Mouse (Mus musculus) hematopoietic stem cell, adult 5-6 weeks (primary cell): ENCODE measurements around the gene Hjurp. TPM values are rescaled to one million over a fixed set of nuclear protein-coding genes. Genes with fewer than 3 reads are reported as not detected.
A peak's percentile ranks its signal among the peaks of the same experiment; 100 is the strongest.
"Not testable (repeated sequence)": the region's sequence is repeated elsewhere in the genome, so short reads cannot be mapped to it uniquely, and the experiment has no call there.

Experiments
- ATAC-seq, 2 experiments: fragments of 125-278 bp in 1 of 2; replicated peaks in 1 of 2; 2 replicates each; pipeline ENCODE4 v1.8.0; 2016 to 2017; ENCODE audit warnings: inconsistent platforms in 2 of 2, mild to moderate bottlenecking in 2 of 2, moderate number of reproducible peaks in 2 of 2, low read depth in 1 of 2, moderate TSS enrichment in 1 of 2; ENCODE audit not compliant: low FRiP score in 2 of 2, poor library complexity in 2 of 2, severe bottlenecking in 2 of 2, insufficient read depth in 1 of 2, low TSS enrichment in 1 of 2
- total RNA-seq: library from RNA; stranded (forward); fragments of 172-1452, 232-1000 nt; gene quantifications from 2 replicates; pipeline ENCODE4 v1.2.3, GENCODE M21; 2017

Gene Hjurp
- total RNA-seq, 1 experiment from 2014 or later, result 206 TPM

DNA sequence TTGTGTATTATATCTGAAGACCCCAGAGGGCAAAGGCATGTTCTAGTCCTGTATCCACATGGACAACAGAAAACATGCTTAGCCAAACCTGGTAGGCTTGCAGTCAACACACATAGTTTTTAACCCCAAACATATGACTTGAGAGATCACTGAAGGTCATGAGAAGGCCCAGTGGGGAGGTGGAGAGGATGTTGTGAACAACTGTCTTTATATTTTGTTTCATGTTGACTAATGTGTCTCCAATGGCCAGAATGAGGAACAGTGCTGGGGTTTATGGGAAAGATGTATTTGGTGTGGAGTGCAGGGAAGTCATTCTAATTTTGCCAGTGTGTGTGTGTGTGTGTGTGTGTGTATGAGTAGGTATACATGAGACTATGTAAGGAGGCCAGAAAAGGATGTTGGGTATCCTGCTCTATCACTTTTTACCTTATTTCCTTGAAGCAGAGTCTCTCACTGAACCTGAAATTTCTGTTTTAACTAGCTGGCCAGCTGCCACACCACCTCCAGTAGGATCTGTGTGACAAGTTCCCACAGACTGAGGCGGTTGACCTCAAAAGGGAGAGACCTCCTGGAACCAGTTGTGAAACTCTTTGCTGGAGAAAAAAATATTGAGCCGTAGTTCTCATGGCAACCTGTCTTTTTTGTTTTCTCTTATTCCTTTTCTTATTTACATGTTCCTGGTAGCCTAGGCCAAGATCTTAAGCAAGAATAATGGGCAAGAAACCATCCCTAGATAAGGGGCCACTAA, 53.2 kb downstream of the Hjurp start:
- ATAC-seq, result no peak

DNA sequence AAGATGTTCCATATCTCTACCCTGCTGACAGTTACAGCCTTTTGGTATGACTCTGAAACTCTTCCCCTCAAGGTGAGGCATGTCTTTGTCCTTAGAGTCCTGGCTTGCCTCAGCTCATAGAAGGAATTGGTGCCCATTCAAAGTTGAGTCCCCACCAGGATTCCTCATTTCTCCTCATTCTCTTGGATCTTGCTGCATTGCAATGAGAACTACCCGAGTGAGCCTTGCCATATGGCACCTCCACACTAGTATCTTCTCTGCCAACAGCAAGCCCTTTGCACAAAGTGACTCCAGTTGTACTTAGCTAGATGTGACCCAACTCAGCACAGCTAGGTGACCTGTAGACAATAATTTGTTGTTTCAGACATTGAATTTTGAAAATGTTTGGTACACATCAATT, 53.8 kb downstream of the Hjurp start:
- no peak for ATAC-seq

DNA sequence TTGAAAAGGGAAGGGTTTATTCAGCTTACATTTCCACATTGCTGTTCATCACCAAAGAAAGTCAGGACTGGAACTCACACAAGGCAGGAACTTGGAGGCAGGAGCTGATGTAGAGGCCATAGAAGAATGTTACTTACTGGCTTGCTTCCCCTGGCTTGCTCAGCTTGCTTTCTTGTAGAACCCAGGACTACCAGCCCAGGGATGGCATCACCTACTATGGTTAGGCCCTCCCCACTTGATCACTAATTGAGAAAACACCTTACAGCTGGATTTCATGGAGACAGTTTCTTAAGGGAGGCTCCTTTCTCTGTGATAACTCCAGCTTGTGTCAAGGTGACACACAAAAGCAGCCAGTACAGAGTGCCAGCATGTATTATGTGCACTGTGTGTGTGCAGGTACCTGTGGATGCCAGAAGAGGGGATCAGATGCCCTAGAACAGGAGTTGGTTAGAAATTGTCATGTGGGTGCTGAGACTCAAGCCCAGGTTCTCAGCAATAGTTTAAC, 54.4 kb downstream of the Hjurp start:
- not testable (repeated sequence) for ATAC-seq

DNA sequence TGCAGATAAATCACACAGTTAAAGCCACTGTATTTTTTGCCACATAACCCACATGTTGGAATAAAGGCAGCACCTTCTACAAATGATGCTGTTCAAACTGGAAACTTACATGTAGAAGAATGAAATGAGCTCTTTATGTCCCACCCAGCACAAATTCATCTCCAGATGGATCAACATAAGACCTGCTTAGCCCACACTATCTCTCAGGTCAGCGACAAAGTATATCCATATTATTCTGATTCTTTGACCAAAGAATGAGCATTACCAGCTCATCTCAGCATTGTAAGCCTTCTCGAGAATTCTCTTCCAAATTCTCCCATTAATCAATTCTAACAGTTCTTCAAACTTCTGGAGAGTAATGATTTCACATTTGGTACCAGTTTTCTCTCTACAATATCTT, 55.2 kb downstream of the Hjurp start:
- no peak for ATAC-seq

DNA sequence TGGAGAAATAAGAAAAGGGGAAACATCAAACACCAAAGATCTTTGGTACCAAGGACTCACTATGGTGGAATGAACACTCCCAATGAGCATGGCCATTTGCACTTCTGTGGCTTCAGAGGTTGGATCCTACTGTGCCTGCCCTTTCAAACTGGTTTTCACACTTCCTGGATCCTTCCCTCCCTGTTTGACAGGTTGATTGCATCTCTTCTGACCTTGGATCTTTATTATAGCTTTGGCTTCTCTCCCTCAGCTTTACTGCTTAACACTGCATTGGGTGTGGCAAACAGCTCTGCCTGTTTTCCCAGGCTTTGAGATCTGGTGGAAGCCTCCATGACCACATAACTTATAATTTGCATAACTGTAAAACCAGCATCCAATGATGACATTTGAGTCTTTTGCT, 57.1 kb downstream of the Hjurp start:
- ATAC-seq, result no peak

DNA sequence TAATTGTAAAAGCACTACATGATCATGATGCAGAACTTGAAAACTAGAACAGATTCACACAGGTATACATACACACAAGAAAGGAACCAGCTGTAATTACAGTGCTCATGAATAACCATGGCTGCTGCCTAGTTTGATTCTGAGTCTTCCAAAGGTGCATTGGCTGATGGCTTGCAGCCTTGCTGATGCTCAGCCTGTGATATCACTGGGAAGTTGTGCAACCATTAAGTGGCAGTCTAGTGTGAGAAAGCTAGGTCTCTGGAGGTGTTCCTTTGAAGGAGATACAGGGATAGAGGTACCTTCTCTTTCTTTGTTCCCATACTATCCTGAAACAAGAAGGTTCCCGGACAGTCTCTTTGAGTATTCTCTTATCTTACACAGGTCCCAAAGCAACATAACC, 58.4 kb downstream of the Hjurp start:
- ATAC-seq, result no peak

DNA sequence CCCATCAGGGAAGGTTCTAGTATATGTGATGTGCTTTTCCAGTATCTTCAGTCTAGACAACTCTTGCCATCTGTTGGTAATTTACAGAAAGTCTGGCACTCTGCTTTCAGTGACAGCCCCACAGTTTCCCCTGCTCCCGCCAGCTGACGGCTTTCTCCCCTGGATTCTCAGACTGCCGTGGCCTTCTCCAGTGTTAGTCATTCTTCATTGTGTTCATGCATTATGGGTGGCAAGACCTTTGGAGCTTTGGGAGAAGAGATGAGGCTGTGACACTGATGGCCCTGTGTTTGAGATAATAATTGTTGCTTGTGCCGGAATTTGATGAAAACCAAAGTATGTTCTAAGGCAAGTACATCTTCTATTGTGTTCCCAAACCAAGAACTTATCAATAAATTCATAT, 58.8 kb downstream of the Hjurp start:
- ATAC-seq, result no peak

DNA sequence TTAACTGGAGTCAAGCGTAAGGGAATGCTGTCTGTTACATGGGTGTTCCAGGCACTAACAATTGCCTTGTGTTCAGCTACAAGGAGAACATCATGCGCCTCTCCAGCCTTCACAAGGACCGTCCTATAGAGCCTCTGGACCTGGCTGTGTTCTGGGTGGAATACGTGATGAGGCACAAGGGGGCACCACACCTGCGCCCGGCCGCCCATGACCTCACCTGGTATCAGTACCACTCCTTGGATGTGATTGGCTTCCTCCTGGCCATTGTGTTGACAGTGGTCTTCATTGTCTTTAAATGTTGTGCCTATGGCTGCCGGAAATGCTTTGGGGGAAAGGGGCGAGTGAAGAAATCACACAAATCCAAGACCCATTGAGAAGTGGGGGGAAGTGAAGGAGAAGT, 59.4 kb downstream of the Hjurp start:
- no peak for ATAC-seq

DNA sequence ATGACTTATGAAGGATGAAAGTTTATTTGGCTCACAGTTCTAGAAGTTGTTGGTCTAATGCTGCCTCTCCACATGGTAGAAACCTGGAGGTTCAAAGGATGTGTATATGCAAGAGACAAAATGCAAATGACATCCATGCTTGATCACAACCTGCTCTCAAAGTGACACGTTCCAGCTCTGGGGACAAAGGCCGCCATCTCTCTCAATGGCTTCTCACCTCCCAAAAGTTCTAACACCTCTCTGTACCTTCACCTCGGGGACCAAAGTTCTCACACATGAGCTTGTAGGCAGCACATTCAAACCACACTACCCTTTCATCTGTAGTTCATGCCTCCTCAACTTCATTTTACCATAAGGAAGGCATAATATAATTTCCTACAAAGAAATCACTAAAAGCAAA, 59.9 kb downstream of the Hjurp start:
- no peak for ATAC-seq

DNA sequence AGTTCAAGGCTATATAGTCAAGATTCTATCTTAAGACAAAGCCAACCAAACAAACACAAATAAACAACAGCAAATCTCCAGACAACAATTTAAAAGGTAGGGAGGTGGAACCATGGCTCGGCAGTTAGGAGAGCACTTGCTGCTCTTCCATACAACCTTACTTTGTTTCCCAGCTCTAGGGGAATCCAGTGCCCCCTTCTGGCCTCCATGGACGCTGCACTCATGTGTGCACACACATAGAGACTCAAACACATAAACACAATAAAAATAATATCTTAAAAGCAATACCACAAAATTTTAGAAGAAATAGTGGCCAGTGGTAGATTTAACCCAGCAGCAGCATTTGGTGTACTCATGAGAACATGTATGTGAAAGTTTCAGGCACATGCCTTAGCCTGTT, 60.3 kb downstream of the Hjurp start:
- ATAC-seq, result no peak

DNA sequence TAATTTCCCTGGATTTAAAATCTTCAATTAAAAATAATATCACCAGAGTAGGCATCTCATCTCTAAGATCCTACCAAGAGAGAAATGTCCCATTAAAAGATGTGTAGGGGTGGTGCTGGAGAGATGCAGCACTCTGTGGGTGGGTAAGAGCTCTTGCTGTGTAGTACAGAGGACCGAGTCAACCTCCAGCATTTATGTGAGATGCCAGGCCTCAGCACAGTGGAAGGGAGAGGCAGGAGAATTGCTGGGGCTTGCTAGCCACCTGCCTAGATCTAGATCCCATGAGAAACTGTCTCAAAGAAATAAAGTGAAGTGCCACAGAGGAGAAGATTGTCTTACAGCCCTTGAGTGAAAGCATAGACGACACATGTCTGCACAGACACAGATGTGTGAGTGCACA, 60.9 kb downstream of the Hjurp start:
- ATAC-seq, result no peak

DNA sequence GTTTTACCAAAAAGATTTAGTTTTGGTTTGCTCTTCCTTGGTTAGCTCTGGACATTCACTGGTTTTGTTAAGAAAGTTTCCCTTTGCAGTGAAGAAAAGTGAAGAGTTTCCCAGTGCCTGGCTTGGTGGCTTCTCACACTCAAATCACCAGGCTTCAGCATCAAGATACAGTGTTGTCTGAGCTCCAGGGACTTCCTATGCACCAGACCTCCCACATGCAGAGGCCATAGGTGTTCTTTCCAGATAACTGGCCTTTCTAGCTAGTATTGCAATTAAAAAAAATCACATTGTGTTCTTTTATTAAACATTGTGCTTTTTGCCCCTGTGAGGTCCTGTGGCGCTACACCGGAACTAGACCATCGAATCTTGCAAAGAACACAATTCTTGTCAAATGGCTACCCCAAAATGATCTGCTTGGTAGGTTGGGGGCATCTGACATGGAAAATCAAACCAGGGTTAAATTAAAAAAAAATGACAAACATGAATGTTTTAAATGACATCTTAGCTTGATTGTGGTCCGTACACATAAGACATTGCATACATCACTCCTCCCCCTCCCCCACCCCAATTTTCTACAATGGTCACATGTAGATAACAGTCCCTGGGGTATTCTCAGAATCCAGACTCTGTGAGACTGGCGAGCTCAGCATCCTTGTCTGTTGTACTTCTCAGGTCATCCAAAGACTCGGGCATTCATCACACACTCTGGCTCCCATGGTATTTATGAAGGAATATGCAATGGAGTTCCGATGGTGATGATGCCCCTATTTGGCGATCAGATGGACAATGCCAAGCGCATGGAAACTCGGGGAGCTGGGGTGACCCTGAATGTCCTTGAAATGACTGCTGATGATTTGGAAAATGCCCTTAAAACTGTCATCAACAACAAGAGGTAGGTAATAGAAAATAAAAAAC, 61.7 kb downstream of the Hjurp start:
- ATAC-seq, result no peak

DNA sequence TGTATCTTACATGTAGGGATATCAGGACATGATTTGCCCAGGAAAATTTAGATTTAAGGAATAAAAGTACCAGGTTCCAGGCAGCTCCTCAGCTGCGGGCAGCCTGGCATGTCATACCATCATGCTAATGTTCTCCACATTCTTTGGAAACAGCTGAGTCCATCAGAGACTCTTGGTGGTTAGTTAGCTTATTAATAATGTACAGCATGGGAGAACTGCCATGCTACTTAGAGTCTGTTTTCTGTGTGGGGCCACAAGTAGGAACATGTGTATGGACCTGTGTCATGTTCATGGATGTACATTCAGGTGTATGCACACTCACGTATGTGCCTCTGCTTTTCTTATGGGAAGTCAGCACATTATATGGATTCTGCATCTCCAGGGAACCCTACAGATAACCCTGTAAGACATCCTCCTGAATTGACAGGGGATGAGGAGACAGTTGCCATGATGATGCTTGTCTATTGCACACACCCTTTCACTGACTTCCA, 62.9 kb downstream of the Hjurp start:
- ATAC-seq, result peak in 1 of 2 experiments; percentile 1; a peak in 1 of 4 replicates

DNA sequence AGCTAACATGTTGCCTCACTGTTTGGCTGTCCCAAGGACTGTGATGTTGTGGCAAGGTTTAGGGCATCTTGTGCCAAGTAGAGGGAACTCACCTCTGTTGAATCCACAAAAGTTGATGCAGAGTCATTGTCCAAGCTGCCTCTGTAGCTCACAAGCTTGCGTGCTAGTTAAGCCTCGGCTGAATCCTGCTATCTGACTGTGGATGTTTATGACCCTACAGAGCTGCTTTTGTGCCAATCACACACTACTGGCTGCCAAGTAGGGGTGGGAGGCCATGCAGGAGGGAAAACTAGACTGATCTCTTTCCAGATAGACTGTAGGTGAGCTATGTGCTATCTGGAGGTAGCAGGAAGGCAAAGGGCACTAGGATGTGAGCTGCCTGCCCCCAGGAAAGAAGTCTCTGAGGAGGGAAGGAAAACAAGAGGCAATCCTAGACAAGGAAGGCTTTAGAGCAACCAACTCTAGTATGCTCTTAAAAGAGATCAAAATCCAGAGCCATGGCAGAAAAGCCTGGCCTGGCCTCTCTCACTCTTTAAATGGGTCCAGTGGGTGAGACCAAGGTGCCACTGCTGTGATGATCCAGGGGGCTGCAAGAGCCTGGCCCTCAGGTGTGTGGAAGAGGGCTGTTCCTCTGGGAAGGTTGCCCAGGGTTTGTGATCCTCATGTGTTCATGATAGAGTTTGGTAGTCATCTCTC, 63.5 kb downstream of the Hjurp start:
- ATAC-seq, result peak in 1 of 2 experiments; percentile 7; a peak in 1 of 4 replicates

DNA sequence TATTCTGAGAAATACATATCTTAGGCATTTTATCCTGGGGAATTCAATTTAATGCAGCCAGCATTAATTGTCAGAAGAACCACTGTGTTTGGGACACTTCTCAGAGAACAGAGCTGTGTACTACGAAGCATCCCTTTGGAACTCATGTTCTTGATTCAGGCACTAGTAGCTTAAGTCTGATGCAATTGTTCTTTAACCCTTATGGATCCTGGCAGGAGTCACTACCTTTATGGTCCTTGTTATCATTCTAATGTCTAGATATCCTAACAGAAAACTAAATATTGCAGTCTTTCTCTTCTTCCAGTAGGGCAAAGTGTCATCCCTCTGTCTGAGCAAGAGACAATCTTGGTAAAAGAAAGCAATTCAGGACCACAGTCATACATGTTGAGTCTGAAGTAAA, 64.4 kb downstream of the Hjurp start:
- no peak for ATAC-seq
